Mouse (Mus musculus) ovary, adult 18-20 months (tissue): ENCODE measurements around the gene Ece2.
A peak's percentile ranks its signal among the peaks of the same experiment; 100 is the strongest.

ENCODE experiments used
- DNase-seq: peaks from one replicate; pipeline ENCODE4 v3.0.0; 2022; ENCODE audit warnings: low spot score, mixed read lengths

Ece2 gene

DNA sequence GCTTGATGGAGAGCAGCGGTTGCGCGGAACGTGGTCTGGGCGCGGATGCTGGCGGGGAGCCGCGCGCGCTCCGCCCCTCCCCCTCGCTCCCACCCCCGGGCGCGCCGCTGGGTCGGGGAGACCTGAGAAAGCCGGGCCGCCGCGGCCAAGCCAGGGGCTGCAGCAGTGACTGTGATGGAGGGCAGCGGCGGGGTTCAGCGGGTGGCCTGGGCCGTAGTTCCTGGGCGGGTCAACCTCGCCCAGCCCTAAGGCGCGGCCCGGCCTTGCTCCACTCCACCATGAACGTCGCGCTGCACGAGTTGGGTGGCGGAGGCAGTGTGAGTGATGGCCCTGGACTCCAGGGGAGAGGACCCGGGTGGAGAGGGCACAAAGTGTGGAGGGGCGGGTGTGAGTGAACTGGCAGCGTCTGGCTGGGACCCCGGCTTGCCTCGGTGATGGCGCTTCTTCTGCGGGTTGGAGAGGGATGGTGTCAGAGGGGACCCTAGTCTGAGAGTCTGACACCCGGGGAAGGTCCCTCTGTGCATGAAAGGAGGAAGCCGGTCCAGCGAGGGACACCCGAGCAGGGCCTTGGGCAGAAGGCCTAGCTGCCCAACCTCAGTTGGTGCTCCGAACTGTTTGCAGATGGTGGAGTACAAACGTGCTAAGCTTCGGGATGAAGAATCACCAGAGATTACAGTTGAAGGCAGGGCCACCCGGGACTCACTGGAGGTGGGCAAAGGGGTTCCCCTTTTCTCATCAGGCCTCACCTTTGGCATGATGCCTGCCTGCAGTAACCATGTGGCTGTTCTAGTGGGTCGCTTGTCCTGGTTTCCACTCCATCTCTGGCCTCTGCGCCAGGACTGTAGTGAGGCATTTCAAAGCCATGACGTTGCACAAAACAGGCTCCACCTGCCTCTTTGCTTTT lies at the start of gene Ece2:
Ece2 (plus strand) TSS at position 98 of the 904 bp plus-strand sequence.
- peak; percentile 16 for DNase-seq

DNA sequence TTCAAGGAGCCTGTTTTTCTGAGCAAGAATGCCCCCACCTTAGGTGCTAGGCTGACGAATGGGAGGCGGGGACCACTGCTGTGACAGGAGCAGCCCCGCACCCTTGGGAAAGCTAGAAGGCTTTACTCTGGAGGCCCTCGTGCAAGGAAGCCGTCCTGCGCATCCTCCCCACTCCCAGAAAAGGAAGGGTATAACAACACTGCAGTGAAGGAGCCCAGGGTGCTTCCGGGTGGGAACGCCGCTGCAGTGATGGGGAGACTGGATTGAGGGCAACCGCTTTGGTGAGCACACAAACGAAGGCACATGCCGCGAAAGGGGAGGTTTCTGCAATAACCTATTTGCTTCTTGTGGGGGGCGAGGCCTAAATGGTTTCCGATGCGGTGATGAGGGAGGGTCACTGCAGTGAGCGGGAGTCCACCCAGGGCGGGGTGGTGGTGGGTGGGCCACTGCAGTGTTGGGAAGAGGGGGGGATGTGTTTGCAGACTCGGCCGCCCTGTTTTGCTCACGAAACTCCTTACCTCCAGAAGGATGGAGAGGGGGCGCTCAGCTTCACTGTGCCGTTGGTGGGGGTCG lies 40.2 kb upstream of the Ece2 start, which contains the start of gene Vwa5b2:
Vwa5b2 (plus strand) TSS at position 106 of the 573 bp plus-strand sequence.
- DNase-seq: no peak

DNA sequence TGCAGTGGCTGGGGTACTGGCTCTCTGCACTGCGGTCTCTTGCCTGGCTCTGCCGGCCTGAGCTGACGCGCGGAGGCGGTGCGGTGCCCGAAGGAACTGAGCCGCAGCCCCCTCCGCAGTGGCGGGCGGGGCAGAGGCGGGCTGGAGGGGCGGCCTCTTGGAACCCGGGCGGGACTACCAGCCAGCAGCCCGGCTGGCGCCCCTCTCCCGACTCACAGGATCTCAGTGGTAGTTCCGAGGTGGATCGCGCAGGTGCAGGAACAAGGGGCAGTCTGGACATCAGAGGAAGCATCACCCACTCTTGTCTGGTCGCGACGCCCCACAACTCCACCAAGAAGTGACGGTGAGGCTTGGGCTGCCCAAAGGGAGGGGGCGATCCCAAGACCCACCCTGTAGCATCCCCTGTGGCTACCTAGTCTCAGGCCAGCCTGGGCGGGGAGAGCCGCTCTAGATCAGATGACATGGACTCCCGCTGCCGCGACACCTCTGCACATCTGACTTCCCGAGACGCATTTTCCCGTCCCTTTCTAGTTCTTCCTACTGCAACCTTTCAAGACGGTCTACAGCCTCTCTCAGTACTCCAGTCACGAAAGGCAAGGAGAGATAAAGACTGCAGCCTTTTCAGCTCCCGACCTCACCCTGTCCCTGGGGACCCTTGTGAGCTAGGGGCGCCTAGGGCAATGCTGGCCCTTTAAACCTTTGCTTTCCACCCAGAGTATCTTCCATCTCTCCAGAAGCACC lies 39.5 kb upstream of the Ece2 start:
- DNase-seq: no peak

DNA sequence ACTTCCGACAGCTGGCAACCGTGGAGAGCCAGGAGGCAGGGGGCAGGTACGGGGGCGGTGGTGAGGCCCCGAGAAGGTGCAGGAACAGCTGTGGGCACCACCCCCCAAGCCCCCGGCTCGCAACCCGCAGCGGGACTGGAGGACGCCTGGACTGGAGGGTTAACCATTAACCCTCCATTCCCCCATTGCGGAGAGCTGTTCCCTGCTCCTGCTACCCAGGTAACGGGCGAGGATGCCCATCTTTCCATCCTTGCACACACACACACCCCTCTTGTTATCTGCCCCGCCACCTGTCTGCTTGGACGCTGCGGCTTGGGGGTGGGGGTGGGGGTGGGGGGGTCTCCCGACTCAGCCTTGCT lies 39.0 kb upstream of the Ece2 start:
- no peak for DNase-seq

DNA sequence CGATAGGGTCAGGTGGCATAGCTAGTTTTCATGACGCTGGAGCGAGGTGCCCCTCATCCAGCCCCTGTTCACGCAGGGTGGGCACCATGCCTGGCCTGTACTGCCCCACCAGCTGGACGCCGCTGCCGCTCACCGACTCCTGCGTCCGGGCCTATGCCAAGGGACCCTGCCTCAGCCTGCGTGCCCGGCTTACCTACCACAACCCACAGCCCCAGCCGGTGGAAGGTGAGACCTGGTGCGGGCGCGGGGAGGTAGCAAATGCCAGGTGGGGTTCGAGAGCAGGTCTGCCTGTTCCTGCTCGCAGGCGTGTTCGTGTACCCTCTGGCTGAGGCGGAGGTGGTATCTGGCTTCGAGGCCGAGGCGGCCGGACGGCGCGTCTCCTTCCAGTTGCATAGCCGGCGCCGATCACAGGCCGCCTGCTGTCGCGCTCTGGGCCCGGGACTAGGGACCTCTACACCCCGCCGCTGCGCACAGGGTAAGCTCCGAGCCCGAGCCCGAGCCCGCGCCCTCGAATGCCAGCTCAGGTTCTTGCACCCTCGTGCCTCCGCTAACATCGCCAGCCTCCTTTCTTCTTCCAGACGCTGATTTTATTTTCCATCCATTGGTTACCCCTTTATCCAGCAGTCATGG lies 38.4 kb upstream of the Ece2 start:
- DNase-seq: no peak

DNA sequence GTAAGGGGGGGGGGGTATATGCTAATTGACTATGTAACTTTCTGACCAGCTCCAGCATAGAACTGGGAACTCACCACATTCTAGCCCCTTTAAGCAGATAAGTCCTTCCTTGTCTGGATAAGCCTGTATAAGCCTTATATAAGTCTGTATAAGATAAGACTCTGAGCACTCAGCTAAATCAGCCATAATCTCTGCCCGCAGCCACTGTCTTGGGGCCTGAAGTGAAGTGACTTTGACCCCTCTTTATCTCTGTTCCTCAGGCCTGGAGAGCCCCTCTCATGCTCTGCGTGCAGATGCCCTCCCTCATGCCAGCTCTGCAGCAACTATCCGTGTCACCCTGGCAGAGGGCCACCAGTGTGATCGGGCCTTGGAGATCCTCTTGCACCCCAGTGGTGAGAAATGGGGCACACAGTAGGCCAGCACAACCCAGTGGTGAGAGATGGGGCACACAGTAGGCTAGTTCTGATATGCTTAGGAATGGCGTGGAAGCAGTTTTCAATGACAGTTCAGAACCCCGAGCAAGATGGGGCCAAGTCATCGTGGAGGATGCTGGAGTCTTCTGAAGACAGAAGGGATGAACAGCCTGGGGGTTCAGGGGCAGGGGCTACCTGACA lies 34.5 kb upstream of the Ece2 start:
- DNase-seq: no peak

DNA sequence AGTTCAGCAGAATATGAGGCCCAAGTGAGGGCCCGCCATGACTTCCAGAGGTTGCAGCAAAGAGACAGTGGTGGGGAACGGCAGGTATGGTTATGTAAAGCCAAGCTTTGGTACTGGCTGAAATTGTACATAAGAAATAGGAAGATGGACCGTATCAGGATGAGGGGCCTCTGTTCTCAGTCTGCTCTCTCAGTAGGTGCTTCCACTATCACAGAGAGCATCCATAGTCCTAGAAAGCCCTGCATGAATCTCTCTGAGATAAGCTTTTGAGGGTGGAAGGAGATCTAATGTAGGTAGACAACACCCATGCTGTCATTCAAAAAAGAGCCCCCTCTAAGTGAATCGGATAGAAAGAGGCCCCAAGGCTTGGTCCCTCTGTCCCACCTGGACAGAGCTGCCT lies 33.9 kb upstream of the Ece2 start:
- no peak for DNase-seq

DNA sequence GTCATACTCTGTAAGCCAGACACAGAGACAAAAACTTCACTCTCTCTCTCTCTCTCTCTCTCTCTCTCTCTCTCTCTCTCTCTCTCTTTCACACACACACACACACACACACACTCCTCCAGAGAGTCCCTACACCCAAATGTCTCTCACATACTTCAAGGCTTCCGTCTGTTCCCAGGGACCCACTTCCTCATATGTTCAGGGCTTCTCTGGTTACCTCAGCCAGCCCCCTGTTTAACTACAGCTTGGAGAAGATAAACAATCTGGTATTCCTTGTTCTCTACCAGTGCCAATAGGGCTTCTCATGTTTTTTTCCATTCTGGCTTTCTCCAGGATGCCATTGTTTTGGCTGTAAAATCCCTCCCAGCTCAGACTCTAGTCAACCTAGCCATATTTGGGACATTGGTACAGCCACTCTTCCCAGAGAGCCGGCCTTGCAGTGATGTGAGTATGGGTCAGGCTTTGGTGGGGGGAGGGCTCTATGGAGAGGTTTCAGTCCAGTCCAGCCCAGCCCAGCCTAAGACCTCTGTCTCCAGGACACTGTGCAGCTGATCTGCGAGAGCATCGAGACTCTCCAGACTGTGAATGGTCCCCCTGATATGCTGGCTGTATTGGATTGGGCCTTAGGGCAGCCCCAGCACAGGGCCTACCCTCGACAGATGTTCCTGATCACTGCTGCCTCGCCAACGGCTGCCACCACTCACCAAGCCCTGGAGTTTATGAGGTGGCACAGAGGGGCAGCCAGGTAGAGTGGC lies 32.8 kb upstream of the Ece2 start:
- no peak for DNase-seq

DNA sequence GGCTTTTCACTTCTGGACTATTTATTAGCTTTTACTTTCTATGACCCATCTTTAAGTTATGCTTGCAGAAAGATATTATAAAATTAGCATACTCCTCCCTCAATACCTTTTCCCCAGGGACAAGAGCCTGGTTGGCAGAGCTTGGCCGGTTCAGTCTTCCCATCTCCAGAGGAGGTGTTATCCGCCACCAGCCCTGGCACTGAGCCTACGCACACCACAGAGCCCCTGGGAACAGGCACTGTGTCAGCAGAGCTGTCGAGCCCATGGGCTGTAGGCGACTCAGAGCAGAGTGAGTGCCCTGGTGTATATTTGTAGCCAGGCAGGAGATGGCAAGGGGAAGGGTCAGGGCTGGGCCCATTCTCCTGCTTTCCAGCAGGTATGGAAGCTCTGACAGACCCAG lies 29.1 kb upstream of the Ece2 start:
- DNase-seq: no peak

DNA sequence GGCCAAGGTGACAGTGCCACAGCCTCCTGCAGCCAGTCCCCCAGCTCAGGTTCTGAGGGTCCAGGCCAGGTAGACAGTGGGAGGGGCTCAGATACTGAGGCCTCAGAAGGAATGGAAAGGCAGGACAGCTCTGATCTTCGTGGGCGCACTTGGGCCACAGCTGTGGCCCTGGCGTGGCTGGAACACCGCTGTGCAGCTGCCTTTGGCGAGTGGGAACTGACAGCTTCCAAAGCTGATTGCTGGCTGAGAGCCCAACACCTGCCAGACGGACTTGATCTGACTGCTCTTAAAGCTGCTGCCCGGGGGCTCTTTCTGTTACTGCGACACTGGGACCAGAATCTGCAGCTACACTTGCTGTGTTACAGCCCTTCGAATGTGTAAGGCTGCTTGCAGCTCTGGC lies 24.9 kb upstream of the Ece2 start:
- DNase-seq: no peak

DNA sequence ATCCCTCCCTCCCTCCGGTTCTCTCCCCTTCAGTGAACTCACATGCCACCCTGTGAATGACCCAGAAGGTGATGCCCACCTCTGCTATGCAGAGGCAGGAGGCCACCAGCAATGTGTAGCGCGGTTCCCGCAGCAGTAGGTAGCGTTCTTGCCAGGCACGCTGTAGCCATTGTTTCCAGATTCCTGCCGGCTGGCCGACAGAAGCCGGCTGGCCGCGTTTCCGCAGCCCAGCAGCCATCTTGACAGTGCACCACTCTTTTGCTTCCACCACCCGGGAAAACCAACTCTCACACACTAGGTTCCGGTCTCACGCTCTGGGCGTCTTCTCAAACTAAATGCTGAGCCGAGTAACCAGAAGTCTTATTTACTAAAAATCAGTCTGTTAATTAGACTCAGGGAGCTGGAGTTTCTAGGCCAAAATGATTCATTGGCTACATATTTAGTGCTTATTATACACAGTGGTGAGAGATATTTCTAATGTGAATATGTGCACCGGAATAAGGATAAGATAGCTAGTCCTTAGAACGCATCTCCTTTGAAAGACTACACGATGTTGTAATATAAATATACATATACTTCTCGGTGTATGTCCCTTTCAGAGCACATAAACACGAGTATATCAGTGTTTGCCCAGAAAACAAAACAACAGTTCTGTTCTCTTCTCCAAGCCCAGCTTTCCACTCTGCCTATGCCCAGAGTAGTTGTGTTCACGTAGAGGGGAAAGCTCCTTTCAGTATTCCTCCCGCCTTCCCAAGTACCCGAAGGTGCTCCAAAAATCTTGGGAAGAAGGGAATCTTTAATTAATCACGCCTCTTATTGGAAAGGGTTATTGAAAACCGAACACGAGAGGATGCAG lies 18.9 kb upstream of the Ece2 start:
- peak; percentile 52 for DNase-seq

DNA sequence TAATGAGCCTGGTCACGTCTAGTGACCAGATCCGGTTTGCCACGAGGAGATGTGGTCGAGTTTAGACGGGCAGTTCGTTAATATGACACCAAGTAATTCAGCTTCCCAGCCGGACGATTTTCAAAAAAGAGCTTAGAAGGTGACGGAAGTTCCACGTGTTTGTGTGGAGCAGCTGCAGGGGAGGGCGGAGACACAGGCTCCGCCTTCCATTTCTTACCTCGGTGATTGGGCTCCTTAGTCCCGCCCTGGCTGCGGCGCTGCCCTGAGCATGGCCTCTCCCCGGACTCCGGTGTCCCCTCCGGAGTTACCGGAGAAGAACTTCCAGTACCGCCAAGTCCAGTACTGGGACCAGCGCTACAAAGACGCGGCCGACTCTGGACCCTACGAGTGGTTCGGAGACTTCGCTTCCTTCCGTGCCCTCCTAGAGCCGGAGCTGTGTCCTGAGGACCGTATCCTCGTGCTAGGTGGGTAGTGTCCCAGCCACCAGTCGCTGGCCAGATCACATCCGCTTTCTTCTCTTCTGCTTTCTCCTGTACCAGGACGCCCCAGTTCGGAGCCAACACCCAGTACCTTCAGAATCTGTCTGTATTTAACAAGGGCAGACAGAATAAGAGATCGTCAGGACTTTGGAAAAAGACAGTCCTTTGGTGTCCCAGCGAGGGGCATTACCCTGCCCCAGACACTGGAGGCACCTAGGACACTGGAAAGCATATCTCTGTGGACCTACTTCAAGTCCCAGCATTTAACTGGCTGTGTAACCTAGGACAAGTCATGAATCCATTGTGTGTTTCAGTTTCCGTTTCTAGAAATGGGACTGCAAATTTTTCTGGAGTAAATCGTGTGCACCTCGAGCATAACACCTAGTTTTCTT lies 18.0 kb upstream of the Ece2 start, which contains the start of the genes Eef1akmt4, Gm49333 and Alg3:
Eef1akmt4 (plus strand) TSS at position 237 of the 871 bp plus-strand sequence.
Gm49333 (plus strand) TSS at position 254 of the 871 bp plus-strand sequence.
Alg3 (minus strand) TSS at position 379 of the 871 bp plus-strand sequence.
- DNase-seq: peak; percentile 82

DNA sequence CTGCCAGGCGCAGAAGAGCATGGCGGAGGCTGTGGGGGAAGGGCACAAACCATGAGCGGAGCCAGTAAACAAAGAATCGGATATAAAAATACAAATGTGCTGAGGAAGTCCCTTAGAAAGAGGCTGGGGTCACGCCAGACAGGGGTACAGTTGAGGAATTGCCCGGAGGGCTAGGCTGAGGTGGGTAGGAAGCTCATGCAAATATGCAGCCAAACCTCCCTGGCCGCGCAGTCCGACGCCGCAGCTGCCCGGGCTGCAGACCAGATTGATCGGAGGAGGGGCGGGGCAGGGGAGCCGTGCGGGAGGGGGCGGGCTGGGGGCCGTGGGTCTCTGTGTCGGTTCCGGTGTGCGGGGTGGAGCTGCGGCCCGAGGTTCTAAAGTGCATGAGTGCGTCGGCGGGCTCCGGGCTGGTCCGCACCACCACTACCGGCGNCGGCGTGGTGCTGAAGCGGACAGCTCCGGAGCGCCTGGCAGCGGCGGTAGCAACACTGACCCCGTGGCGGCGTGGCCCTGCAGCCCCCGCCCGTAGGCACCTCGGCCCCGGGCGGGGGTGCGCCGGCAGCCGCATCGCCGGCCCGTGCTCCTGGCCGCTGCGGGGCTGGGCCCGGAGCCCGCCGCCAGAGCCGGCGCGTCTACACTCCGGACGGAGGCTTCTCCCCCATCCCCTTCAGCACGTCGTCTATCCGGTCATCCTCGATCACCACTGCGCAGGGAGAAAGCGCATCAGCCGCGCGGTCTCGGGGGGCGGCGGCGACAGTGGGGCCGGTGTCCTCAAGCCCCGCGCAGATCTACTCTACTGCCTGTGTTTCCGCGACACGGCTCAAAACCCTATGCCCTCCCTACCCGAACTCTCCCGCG lies 9.9 kb upstream of the Ece2 start:
- DNase-seq: no peak

DNA sequence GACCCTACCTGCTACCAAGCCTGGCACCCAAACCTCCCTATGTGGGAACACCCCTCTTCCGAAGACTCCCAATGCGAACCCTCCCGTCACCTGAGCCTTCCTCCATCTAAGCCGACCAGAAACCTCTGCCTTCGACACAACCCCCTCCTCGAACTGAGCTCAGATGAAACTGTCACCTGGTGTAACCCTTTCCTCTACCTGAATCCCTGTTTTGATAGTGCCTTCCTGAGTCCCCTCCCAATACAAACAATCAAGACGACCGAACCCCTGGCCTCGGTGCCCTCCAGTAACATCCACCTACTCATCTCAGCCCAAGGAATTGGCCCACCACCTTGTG lies 9.3 kb upstream of the Ece2 start:
- DNase-seq: no peak

DNA sequence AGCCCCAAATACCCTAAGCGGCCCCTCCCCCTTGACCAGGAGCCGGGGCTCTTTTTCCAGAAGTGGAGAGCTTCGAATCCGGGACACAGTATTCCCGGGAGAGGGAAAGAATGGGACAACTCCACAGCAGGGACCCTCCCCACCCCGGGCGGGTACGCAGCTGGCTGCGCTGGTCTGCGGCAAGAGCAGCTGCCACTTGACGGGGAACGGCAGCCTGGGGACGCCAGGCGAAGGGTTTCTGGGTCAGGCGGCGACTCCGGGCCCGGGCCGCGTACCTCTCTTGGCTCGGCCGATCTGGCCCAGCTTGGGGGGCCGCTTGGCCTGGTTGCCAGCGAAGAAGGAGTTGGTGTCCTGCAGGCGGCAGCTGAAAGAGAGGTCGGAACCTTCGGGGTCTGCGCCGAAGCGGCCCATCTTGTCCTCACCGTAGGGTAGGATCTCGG lies 8.9 kb upstream of the Ece2 start:
- no peak for DNase-seq

DNA sequence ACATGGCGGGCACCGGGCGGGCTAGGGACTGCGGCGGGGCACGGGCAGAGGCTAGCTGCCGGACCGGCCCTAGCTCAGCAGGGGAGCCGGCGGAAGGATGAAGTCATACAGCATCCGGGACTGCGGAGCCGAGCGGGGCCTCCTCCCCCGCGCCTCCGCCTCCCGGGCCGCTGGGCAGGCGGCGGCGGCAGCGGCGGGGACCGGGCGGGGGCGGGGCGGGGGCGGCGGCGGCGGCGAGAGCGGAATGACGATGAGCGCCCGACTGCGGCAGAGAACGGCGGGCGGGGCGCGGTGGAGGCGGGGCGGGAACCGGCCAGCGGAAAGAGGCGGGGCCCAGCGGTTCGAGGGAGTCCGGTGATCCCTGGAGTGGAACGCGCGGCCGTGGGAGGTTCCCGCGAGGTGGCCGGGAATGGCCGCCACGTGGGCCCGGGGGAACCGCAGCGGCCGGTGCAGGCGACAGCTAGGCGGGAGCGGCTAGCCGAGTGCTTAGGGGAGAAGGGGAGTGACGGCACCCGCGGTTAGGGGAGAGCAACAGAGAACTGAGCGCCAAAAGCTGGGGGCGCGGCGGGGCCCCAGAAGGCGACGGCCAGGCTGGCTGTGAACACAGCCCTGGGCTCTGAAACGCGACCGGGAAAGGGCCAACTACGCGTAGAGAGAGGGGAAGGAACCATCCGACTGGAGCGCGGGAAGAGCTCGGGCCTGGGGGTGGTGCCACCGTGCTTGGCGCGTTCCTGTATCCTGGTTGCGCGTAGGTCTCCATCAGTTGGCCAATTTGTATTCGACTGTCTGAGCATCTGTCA lies 8.2 kb upstream of the Ece2 start, which contains the start of gene Camk2n2:
Camk2n2 (minus strand) TSS at position 97 of the 800 bp plus-strand sequence.
- peak; percentile 43 for DNase-seq
